Mouse (Mus musculus): ENCODE results near the gene B4galnt1.

- TF ChIP-seq ELF1 (IDR thresholded peaks at IDR 0.05; ENCODE audit: low read depth, low read length) = no peak
- no peak for TF ChIP-seq JUND (conservative IDR thresholded peaks at IDR 0.05; ENCODE audit: low read depth, low read length)
- TF ChIP-seq UBTF (IDR thresholded peaks at IDR 0.05; ENCODE audit: low read depth, low read length) = no peak
- TF ChIP-seq EP300 (IDR thresholded peaks at IDR 0.05; ENCODE audit: low read length) = no peak
- TF ChIP-seq MAFK (IDR thresholded peaks at IDR 0.05; ENCODE audit: insufficient replicate concordance, low read length) = no peak
- TF ChIP-seq PAX5 (IDR thresholded peaks at IDR 0.05; ENCODE audit: low read length) = no peak
- TF ChIP-seq ETS1 (conservative IDR thresholded peaks at IDR 0.05; ENCODE audit: low read depth, low read length) = no peak
- TF ChIP-seq MXI1 (IDR thresholded peaks at IDR 0.05; ENCODE audit: low read depth, low read length) = no peak
These were observed 48.2 kb downstream of the B4galnt1 start for GRCm38 (mm10) chr10:127213272-127213671.

Data from CH12.LX (cell line).